Mouse (Mus musculus) cortical plate, adult 2 months (tissue): Measurements from ENCODE around the gene Rbm4b. TPM values are rescaled to one million over a fixed set of nuclear protein-coding genes. Genes with fewer than 3 reads are reported as not detected.
"Not testable (repeated sequence)": the region's sequence is repeated elsewhere in the genome, so short reads cannot be mapped to it uniquely, and the experiment has no call there.

ENCODE experiments used
- H3K27ac ChIP-seq: fragments of 200-500 bp; 2 replicates; pipeline ENCODE4 v1.5.1; 2012; ENCODE audit warnings: low read length, control low read depth, inconsistent platforms; ENCODE audit not compliant: insufficient read depth
- H3K4me1 ChIP-seq: fragments of 200-500 bp; 2 replicates; pipeline ENCODE4 v1.6.1; 2011; ENCODE audit warnings: low read length; ENCODE audit not compliant: control insufficient read depth, insufficient read depth
- H3K4me3 ChIP-seq: fragments of 200-500 bp; 2 replicates; pipeline ENCODE4 v1.5.1; 2011; ENCODE audit warnings: mild to moderate bottlenecking, low read length, control low read depth; ENCODE audit not compliant: insufficient read depth
- CTCF ChIP-seq: fragments of 200-500 bp; IDR thresholded peaks from 2 replicates; pipeline ENCODE4 v1.5.1; 2011; ENCODE audit warnings: mild to moderate bottlenecking, control low read depth, low read length; ENCODE audit not compliant: insufficient read depth; ENCODE audit errors: extremely low read depth
- POLR2A ChIP-seq: fragments of 200-500 bp; IDR thresholded peaks from 2 replicates; pipeline ENCODE4 v1.6.1; 2011; ENCODE audit warnings: mild to moderate bottlenecking, low read length, control low read depth; ENCODE audit not compliant: insufficient read depth; ENCODE audit errors: extremely low read depth
- polyA plus RNA-seq: library from polyadenylated mRNA; depleted of rRNA; stranded (reverse); fragments of >200 nt; gene quantifications from 2 replicates; pipeline ENCODE4 v1.2.3, GENCODE M21; 2012; rRNA removed

The Rbm4b gene
- polyA plus RNA-seq, 1 experiment: 17.8 TPM

- TF ChIP-seq POLR2A (no peak), CTCF (no peak)
- Histone ChIP-seq H3K4me3 (no peak overlapping the region), H3K27ac (no peak overlapping the region), H3K4me1 (peaks cover 5% of the 10 kb centered on the region)
Measured at GRCm38 (mm10) chr19:4795929-4796328, 39.6 kb downstream of the Rbm4b start.

DNA sequence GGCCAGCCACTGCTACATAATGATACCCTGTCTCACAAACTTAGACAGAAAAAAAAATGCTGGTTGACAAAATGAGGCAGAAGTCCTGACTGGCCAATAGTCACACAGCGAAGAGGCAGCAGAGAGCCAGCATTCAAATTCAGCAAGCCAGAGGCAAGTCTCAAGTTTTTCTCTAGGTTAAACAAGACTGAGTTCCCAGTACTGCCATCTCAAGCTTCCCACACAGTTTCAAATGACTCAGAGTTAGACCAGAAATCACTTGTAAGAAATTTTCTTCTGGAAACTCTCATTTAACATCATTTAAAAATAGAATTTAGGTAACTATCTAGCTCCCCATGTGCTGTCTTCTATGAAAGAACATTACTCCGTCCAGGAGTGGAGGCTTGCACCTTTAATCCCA, 41.5 kb downstream of the Rbm4b start:
- no peak for TF ChIP-seq POLR2A
- Histone ChIP-seq H3K4me3 (no peak overlapping the region), H3K4me1 (peaks cover 3% of the 10 kb centered on the region), H3K27ac (no peak overlapping the region)

DNA sequence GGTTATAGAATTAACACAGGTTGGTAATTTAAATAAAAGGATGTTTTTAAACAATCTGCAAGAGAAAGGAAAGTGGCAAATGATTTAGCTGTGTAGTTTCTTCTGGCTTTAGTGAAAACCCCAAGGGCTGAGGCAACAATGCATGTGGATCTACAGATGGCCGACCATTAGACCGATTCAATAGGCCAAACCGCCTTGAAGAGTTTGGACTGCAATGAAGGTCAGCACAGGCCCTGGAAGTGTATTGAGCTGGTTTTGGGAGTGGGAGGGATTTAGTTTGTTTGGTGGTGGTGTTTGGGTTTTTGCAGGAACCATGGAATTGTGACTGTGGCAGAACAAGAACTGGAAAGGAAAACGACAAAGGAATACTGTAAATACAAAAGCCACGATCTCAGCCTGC, 42.8 kb downstream of the Rbm4b start:
- H3K4me1 ChIP-seq: peaks cover 8% of the 10 kb centered on the region
- H3K27ac ChIP-seq: no peak overlapping the region
- no peak for TF ChIP-seq POLR2A
- TF ChIP-seq CTCF: no peak
- no peak overlapping the region for H3K4me3 ChIP-seq

DNA sequence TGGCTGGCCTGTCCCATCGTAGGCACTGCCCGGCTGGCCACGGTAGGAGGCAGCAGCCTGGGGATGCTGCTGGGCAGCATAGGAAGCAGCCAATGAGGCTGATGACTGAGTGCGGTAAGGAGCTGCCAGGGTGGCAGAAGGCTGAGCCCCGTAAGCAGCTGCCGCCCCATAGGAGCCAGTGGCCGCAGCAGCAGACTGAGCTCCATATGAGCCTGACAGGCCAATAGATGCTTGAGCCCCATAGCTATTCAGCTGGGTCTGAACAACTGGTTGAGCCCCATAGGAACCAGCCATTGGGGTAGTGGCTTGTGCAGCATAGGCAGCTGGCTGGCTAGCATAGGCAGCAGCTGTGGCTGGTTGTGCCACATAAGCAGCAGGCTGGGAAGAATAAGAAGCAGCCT, 46.4 kb downstream of the Rbm4b start:
- Histone ChIP-seq H3K4me3 (no peak overlapping the region), H3K4me1 (peaks cover 6% of the 10 kb centered on the region), H3K27ac (no peak overlapping the region)
- no peak for TF ChIP-seq POLR2A
- TF ChIP-seq CTCF: no peak

- H3K4me1 ChIP-seq: peaks cover 9% of the 10 kb centered on the region
- H3K27ac ChIP-seq: no peak overlapping the region
- no peak overlapping the region for H3K4me3 ChIP-seq
- TF ChIP-seq POLR2A (no peak), CTCF (no peak)
Measured at GRCm38 (mm10) chr19:4803283-4803682, 47.0 kb downstream of the Rbm4b start.

DNA sequence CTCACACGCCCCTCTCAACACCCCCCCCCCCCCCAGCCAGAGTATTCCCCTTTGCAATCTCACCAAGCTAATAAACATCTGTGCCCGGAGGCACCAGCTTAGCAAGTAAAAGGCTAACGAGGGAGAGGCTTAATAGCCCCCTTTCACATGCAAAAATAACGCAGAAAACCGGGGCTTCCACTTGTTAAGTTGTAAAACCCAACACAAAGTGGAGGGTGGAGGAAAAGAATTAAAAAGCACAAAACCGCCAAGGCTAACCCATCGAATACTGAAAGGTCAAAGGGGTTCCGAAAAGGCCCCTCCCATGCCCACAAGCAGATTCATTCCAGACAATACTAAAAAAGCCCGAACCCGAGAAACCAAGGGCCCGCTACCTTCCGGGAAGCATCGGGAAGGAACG, 54.0 kb downstream of the Rbm4b start:
- TF ChIP-seq POLR2A: no peak
- no peak for TF ChIP-seq CTCF
- H3K4me1 ChIP-seq: peaks cover 6% of the 10 kb centered on the region
- H3K27ac ChIP-seq: no peak overlapping the region
- H3K4me3 ChIP-seq: peak overlapping the region; percentile 76

DNA sequence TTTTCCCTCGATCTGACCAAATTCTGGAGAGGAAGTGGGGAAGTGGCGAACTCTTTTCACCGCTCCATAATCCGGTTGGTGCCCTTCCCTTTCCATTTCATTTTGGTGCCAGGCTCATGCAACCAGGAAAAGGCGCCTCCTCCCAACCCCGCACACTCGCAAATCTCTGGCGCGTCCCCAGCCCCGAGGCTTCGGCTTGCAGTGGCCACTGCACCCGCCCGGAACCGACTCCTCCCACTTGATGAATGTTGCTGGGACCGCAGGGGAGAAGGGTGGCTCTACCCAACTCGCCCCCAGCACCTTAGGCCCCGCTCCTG, 54.4 kb downstream of the Rbm4b start:
- Histone ChIP-seq H3K4me1 (peaks cover 6% of the 10 kb centered on the region), H3K4me3 (peak overlapping the region; percentile 76), H3K27ac (no peak overlapping the region)
- TF ChIP-seq CTCF (no peak), POLR2A (no peak)

DNA sequence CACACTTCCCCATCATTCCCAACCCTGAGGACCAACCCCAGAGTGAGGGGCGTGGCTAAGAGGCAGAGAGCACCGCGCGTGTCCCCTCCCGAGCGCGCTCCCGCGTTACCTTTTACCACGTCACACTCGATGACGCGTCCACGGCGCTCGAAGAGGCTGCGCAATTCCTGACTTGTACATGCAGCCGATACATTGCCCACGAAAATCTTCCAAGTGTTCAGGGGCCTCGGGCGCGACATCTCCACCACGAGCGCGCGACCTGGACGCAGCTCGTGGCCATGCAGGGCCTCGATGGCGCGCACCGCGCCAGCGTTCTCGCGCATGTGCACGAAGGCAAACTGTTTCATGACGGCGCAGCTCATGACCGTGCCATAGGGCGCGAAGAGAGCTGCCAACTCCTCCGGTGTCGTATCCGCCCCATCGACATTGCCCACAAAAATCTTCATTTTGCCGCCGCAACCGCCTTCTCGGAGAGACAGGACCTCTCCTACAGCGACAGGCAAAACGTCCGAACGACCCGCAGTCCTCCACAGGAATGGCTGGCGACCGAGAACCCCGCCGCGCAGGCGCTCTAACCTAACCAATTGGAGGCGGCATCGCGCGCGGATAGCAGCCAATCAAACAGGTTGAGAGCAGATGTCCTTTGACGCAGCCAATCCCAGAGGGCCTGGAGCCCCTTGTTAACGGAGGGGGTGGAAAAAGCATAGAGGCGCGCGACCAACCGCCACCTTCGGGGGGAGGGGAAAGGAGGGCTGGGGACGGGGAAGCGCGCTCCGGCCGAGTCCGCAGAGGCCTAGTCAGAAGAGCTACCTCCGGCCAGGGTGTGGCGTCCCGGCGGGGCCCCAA, 55.0 kb downstream of the Rbm4b start, which contains the start of the genes Gm21992 and Rbm14:
Gene Gm21992, minus strand, starts transcription at position 550 of the 846 bp plus-strand sequence.
Gene Rbm14, minus strand, starts transcription at position 572 of the 846 bp plus-strand sequence.
- peak within 1 kb of the TSS; percentile 91 for H3K27ac ChIP-seq
- TF ChIP-seq POLR2A (peak; percentile 97), CTCF (no peak)
- peaks cover 6% of the 10 kb centered on the region for H3K4me1 ChIP-seq
- H3K4me3 ChIP-seq: peak within 1 kb of the TSS; percentile 76

DNA sequence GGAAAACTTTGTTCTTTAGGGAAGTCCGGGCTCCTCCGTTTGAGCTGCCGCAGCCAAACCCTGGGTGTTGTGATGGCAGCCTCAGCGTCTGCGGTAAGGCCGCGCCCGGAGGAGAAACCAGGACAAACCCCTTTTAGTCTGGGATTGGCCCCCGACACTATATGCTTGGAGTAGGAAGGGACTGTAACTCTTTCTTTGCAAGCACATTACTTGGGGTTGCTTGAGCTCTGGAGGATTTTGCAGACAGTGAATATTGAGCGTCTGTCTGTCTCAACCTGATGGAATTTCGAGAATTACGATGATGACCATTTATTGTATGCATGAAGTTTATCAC, 55.6 kb downstream of the Rbm4b start:
- H3K27ac ChIP-seq: peak overlapping the region; percentile 75
- TF ChIP-seq POLR2A: no peak
- TF ChIP-seq CTCF: no peak
- peak overlapping the region; percentile 76 for H3K4me3 ChIP-seq
- peaks cover 6% of the 10 kb centered on the region for H3K4me1 ChIP-seq

DNA sequence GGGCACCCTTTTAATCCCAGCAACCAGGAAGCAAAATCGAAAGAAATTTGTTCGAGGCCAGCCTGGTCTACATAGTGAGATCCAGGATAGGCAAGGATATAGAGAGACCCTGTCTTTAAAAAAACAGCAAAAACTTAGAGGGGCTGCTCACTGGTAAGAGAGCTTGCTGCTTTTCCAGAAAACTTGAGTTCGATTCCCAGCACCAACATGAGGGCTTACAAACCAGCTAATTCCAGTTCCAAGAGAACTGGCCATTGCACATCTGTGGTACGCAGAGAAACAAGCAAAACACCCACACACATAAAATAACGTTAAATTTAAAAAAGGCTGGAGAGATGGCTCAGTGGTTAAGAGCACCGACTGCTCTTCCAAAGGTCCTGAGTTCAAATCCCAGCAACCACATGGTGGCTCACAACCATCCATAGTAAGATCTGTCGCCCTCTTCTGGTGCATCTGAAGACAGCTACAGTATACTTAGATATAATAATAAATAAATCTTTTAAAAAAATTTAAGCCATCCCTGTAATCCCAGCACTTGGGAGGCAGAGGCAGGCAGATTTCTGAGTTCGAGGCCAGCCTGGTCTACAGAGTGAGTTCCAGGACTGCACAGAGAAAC, 56.1 kb downstream of the Rbm4b start:
- Histone ChIP-seq H3K4me3 (peak overlapping the region; percentile 76), H3K27ac (peak overlapping the region; percentile 75; the same call in 1 of the 2 replicates)
- H3K4me1 ChIP-seq: not testable (repeated sequence)

GRCm38 (mm10) chr19:4813015-4813414, 56.7 kb downstream of the Rbm4b start:
- no peak for TF ChIP-seq POLR2A
- TF ChIP-seq CTCF: no peak
- Histone ChIP-seq H3K4me1 (peaks cover 5% of the 10 kb centered on the region), H3K27ac (no peak overlapping the region), H3K4me3 (no peak overlapping the region)

Other genes starting within 250 kb of the Rbm4b start
- gene Pcx, start 246.0 kb upstream of the Rbm4b start, polyA plus RNA-seq: 39.3 and 41.4 TPM in 2 replicates
- gene Lrfn4, start 140.8 kb upstream of the Rbm4b start, polyA plus RNA-seq: 28.1 and 30.2 TPM in 2 replicates
- 52.9 and 54.0 TPM in 2 replicates for gene Rce1, start 130.9 kb upstream of the Rbm4b start, polyA plus RNA-seq
- gene Gm960, start 57.8 kb upstream of the Rbm4b start, polyA plus RNA-seq: 3.3 and 3.7 TPM in 2 replicates
- gene Sptbn2, start 45.3 kb upstream of the Rbm4b start, polyA plus RNA-seq: 198 and 220 TPM in 2 replicates
- 57.4 and 61.8 TPM in 2 replicates for gene Rbm4, start 37.4 kb downstream of the Rbm4b start, polyA plus RNA-seq
- gene Gm21992, start 55.1 kb downstream of the Rbm4b start, polyA plus RNA-seq: 16.7 and 18.9 TPM in 2 replicates
- 22.8 and 25.1 TPM in 2 replicates for gene Rbm14, start 55.1 kb downstream of the Rbm4b start, polyA plus RNA-seq
- gene Ccs, start 82.8 kb downstream of the Rbm4b start, polyA plus RNA-seq: 48.7 and 49.1 TPM in 2 replicates
- gene Ccdc87, start 82.9 kb downstream of the Rbm4b start, polyA plus RNA-seq: 2.0 and 2.1 TPM in 2 replicates
- gene Ctsf, start 98.6 kb downstream of the Rbm4b start, polyA plus RNA-seq: 133 and 142 TPM in 2 replicates
- gene Actn3, start 121.4 kb downstream of the Rbm4b start, polyA plus RNA-seq: 0.79 and 0.87 TPM in 2 replicates
- gene Zdhhc24, start 122.2 kb downstream of the Rbm4b start, polyA plus RNA-seq: 41.3 and 47.9 TPM in 2 replicates
- gene Bbs1, start 150.1 kb downstream of the Rbm4b start, polyA plus RNA-seq: 28.5 and 32.7 TPM in 2 replicates
- gene Dpp3, start 171.8 kb downstream of the Rbm4b start, polyA plus RNA-seq: 51.5 and 54.5 TPM in 2 replicates
- gene Peli3, start 186.6 kb downstream of the Rbm4b start, polyA plus RNA-seq: 15.8 and 19.5 TPM in 2 replicates
- 70.5 and 74.8 TPM in 2 replicates for gene Mrpl11, start 205.7 kb downstream of the Rbm4b start, polyA plus RNA-seq
- gene Npas4, start 233.8 kb downstream of the Rbm4b start, polyA plus RNA-seq: 16.8 and 20.6 TPM in 2 replicates